Mouse (Mus musculus) neural tube, embryonic 14.5 days (tissue): ENCODE results near the gene Gm14288. TPM values are rescaled to one million over a fixed set of nuclear protein-coding genes. Genes with fewer than 3 reads are reported as not detected.
"Not testable (repeated sequence)": the region's sequence is repeated elsewhere in the genome, so short reads cannot be mapped to it uniquely, and the experiment has no call there.

Experiments used
- ATAC-seq: fragments of 200-750 bp; cut with Nextera tagmentation; 2 replicates; pipeline ENCODE4 v1.8.0; 2017; ENCODE audit warnings: low read depth, mild to moderate bottlenecking, moderate TSS enrichment, moderate library complexity
- H3K27ac ChIP-seq: fragments of 300-500 bp; sonication (generic); 2 replicates; pipeline ENCODE4 v1.5.1; 2014; ENCODE audit warnings: low read depth, mild to moderate bottlenecking, control low read depth, low read length, moderate library complexity, mixed read lengths
- H3K27me3 ChIP-seq: fragments of 300-500 bp; sonication (generic); 2 replicates; pipeline ENCODE4 v1.6.1; 2014; ENCODE audit warnings: low read length; ENCODE audit not compliant: control insufficient read depth, insufficient read depth
- H3K36me3 ChIP-seq: fragments of 300-500 bp; sonication (generic); 2 replicates; pipeline ENCODE4 v1.6.1; 2014; ENCODE audit warnings: low read length, mixed read lengths; ENCODE audit not compliant: control insufficient read depth, insufficient read depth
- H3K4me1 ChIP-seq: fragments of 300-500 bp; sonication (generic); 2 replicates; pipeline ENCODE4 v1.6.1; 2014; ENCODE audit warnings: low read length; ENCODE audit not compliant: control insufficient read depth, insufficient read depth
- H3K4me2 ChIP-seq: fragments of 300-500 bp; sonication (generic); 2 replicates; pipeline ENCODE4 v1.6.1; 2014; ENCODE audit warnings: mild to moderate bottlenecking, low read depth, low read length, control low read depth
- H3K4me3 ChIP-seq: fragments of 300-500 bp; sonication (generic); 2 replicates; pipeline ENCODE4 v1.5.1; 2014; ENCODE audit warnings: low read depth, low read length, control low read depth, mixed read lengths
- H3K9ac ChIP-seq: fragments of 300-500 bp; sonication (generic); replicated peaks from 2 replicates; pipeline ENCODE4 v1.6.1; 2014; ENCODE audit warnings: low read depth, mild to moderate bottlenecking, control low read depth, low read length, mixed read lengths
- H3K9me3 ChIP-seq: fragments of 300-500 bp; sonication (generic); 2 replicates; pipeline ENCODE4 v1.6.1; 2016; ENCODE audit warnings: low read length; ENCODE audit not compliant: control insufficient read depth
- WGBS: fragments of 180-500 bp; shearing (Covaris S2); extraction: QIAGEN DNeasy Blood & Tissue Kit; methylation state at CpG from one replicate; pipeline ENCODE4 v1.1.7; 2014; 5-methylcytosine and 5-hydroxymethylcytosine counted together
- polyA plus RNA-seq: library from polyadenylated mRNA; unstranded; fragments of >200 nt; fragmentation: Nextera tagmentation; extraction: Ambion mirVana; gene quantifications from 2 replicates; pipeline ENCODE4 v1.2.1, GENCODE M21; 2014

Gm14288 gene
- 2.4 and 2.5 TPM in 2 replicates for polyA plus RNA-seq

DNA sequence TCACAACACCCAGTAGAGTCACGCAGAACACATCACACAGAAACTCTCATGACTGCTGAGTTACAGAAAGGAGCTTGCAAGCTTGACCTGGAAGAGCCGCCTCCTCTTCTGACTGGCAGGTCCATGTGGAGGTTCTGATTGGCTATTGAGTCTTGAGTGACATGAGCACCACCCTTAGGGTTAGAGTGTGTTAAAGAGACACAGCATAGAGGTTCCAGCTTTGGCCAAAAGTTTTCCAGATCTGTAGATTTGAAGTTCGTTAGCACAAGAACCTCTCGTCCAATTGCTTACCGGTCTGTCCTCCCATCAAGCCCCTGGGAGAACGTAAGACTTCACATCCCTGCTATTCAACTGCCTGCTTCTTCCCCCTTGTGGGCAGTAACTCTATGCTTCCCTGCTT lies at the start of gene Gm14288:
Gene Gm14288, minus strand, starts transcription at position 101 of the 400 bp plus-strand sequence.
- H3K27ac ChIP-seq, H3K36me3 ChIP-seq, H3K9ac ChIP-seq, H3K27me3 ChIP-seq, H3K9me3 ChIP-seq, H3K4me3 ChIP-seq, ATAC-seq, H3K4me1 ChIP-seq, H3K4me2 ChIP-seq: not testable (repeated sequence)
- no CpG with 5 or more reads among the region's 6 CpGs for WGBS

DNA sequence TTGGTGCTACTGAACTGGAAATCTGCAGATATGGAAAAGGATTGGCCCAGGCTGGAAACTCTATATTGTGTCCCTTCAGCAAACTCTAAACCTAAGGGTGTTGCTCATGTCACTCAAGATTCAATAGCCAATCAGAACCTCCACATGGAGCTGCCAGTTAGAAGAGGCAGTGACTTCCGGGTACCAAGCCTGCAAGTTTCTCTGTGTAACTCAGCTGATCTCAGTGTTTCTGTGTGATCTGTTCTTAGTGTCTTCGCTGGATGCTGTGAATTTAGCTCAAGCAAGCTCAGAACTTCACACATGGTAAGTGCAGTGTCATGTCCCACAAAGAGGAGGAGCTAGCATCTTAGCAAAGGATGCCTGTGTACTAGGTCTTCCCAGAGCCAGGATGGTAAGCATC lies 59.7 kb downstream of the Gm14288 start, which contains the start of gene Gm2007:
Gene Gm2007, plus strand, starts transcription at position 301 of the 400 bp plus-strand sequence.
- WGBS: no CpG with 5 or more reads among the region's 2 CpGs
- H3K4me2 ChIP-seq, H3K9me3 ChIP-seq, H3K36me3 ChIP-seq, H3K4me1 ChIP-seq, H3K9ac ChIP-seq, H3K4me3 ChIP-seq, ATAC-seq, H3K27ac ChIP-seq, H3K27me3 ChIP-seq: not testable (repeated sequence)

Other genes with a start within 250 kb of the Gm14288 start
- not detected in 2 replicates for gene Gm11007, start 157.1 kb downstream of the Gm14288 start, polyA plus RNA-seq
- 9.0 TPM in 1 of 2 replicates, not detected in the other for gene Zfp969, start 97.4 kb downstream of the Gm14288 start, polyA plus RNA-seq
- gene Gm2007, start 59.6 kb downstream of the Gm14288 start, polyA plus RNA-seq: not detected in 2 replicates
- 30.8 and 34.3 TPM in 2 replicates for gene Gm6710, start 68.1 kb upstream of the Gm14288 start, polyA plus RNA-seq
- gene Zfp966, start 130.0 kb upstream of the Gm14288 start, polyA plus RNA-seq: 3.2 and 3.9 TPM in 2 replicates
- 17.5 and 40.3 TPM in 2 replicates for gene Gm2026, start 164.2 kb upstream of the Gm14288 start, polyA plus RNA-seq